Mouse (Mus musculus) macrophage (primary cell): Measurements from ENCODE around the gene Rtraf. TPM values are rescaled to one million over a fixed set of nuclear protein-coding genes. Genes with fewer than 3 reads are reported as not detected.

Experiments used
- H3K27ac ChIP-seq: fragments of 350-480 bp; formaldehyde crosslinking; 2 replicates; pipeline ENCODE4 v1.9.0; 2021
- H3K36me3 ChIP-seq: fragments of 350-480 bp; formaldehyde crosslinking; 2 replicates; pipeline ENCODE4 v1.9.0; 2021; ENCODE audit errors: inconsistent target
- H3K4me3 ChIP-seq: fragments of 350-480 bp; formaldehyde crosslinking; 2 replicates; pipeline ENCODE4 v1.9.0; 2021; ENCODE audit errors: inconsistent target
- H3K79me2 ChIP-seq: fragments of 350-480 bp; formaldehyde crosslinking; 2 replicates; pipeline ENCODE4 v1.9.0; 2021; ENCODE audit errors: inconsistent target
- WGBS: methylation state at CpG from one replicate; pipeline ENCODE4 v1.1.7; 2026; ENCODE audit warnings: inconsistent platforms; ENCODE audit not compliant: missing documents; 5-methylcytosine and 5-hydroxymethylcytosine counted together
- polyA plus RNA-seq: library from polyadenylated mRNA; stranded (reverse); fragments of 250-400 nt; gene quantifications from 3 replicates; pipeline ENCODE4 v1.2.4, GENCODE M21; 2018; ENCODE audit warnings: inconsistent platforms

Rtraf gene
- polyA plus RNA-seq, 1 experiment from 2014 or later = 202 TPM

DNA sequence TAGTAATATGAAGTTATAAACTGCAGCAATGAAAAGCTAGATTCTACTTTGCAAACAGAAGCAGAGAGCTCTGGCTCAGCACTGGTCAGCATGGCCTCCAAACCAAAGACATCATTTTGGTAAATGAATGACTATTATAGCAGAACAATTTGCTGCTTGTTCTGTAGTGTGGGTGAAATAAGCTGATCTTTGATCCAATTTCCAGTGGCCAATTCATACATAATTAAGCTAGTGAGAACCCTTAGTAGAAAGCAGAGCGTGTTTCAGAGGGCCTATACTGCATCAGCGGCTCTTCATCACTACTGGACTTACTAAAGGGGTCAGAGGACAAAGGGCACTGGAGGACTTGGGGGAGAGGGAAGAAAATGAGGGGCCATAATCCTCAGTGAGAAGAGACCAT is 10.6 kb downstream of the Rtraf start:
- Histone ChIP-seq H3K79me2 (no peaks in the 10 kb centered on the region), H3K36me3 (peaks cover 48% of the 10 kb centered on the region), H3K27ac (no peak overlapping the region), H3K4me3 (no peak overlapping the region)
- WGBS = 94% methylated on average over 2 of the region's 2 CpGs

DNA sequence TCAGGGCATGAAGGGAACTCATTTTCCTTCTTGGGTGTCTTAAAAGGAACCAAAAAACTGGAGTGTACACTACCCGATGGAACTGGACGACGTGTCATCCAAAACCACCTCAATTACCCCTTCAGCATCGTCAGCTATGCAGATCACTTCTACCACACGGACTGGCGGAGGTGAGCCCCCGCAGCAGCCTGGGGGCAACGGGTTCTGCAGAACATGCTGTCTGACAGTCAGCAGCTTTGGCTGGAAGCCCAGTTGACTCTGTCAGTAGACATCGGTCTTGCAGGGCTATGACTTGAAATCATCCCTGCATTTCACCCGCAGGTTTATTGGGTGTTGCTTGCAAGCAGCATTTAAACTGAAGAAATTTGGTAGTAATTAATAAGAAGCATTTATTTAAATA is 13.7 kb downstream of the Rtraf start:
- WGBS = 87% methylated on average over 10 of the region's 10 CpGs
- Histone ChIP-seq H3K79me2 (no peaks in the 10 kb centered on the region), H3K4me3 (no peak overlapping the region), H3K27ac (no peak overlapping the region), H3K36me3 (peaks cover 25% of the 10 kb centered on the region)

DNA sequence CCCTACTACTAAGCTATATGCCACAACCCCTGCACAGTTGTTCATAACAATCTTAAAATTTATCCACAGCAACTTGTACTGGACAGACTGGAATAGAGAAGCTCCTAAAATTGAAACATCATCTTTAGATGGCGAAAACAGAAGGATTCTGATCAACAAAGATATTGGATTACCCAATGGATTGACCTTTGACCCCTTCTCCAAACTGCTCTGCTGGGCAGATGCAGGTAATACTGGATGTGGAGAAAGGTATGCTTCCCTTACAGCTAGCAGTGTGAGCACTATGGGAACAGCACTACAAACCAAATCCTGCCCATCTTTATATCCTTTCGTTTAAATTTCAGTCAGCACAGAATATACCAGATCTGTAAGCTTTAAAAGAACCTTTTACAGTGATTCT is 15.8 kb downstream of the Rtraf start:
- WGBS = 100% methylated on average over 1 of the region's 2 CpGs
- Histone ChIP-seq H3K27ac (no peak overlapping the region), H3K4me3 (no peak overlapping the region), H3K36me3 (peaks cover 12% of the 10 kb centered on the region), H3K79me2 (no peaks in the 10 kb centered on the region)

DNA sequence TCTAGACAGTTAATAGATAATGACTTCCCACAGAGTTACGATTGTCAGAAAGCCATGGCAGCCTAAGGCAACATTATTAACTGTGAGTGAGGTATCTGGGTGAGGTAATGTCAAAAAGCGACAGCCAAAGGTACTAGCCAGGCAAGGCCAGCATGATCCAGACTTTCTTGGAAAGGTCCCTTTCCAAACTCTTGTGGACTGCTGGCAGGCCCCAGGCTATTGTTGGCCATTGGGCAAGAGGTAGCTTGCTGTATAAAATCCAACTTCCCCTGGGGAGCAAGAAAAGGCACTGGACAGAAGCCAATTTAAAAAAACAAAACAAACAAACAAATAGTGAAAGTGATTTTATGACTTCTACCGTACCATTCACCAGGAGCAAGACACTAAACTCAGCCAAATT is 16.3 kb downstream of the Rtraf start:
- Histone ChIP-seq H3K79me2 (no peaks in the 10 kb centered on the region), H3K36me3 (peaks cover 6% of the 10 kb centered on the region; the same call in 1 of the 2 replicates), H3K4me3 (no peak overlapping the region), H3K27ac (no peak overlapping the region)
- 98% methylated on average over 3 of the region's 3 CpGs for WGBS

DNA sequence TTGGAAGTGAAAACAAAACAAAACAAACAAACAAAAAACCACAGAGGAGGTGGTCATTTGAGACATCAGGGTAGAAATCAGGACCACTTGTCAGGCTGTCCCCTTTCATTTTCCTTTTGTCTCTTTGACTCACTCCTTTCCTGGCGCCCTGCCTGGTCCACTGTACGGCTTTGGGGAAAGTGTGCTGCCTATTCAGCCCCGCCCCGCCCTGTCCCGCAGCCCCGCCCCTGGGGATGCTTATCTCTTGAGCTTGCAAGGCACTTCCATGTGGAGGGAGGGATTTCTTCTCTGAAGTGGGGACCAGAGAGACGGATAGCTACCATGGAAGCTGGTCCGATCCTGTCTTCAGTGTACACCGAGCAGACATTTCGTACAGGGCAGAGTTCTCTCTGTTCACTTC is 20.0 kb downstream of the Rtraf start:
- H3K36me3 ChIP-seq = no peaks in the 10 kb centered on the region
- WGBS = 51% methylated on average over 10 of the region's 10 CpGs
- no peak overlapping the region for H3K27ac ChIP-seq
- no peaks in the 10 kb centered on the region for H3K79me2 ChIP-seq
- no peak overlapping the region for H3K4me3 ChIP-seq

DNA sequence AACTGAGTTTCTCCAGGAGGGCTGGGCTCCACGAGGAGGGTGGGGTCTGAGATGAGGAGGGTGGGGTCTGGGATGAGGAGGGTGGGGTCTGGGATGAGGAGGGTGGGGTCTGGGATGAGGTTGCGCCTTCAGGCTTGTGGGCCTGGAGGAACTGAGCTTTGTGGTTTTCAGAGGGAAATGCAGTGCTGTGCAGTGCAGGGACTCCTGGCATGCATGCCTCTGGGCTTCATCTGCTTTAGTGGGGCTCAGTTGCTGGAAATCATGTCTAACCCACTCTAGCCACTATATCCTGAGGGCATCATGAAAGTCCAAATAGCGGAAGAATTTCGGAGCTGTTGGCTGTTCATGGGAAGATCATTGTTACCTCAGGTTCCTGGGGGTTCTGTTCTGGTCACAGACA is 20.4 kb downstream of the Rtraf start:
- no peaks in the 10 kb centered on the region for H3K36me3 ChIP-seq
- no peak overlapping the region for H3K27ac ChIP-seq
- no peak overlapping the region for H3K4me3 ChIP-seq
- WGBS = 32% methylated on average over 4 of the region's 4 CpGs
- H3K79me2 ChIP-seq = no peaks in the 10 kb centered on the region

DNA sequence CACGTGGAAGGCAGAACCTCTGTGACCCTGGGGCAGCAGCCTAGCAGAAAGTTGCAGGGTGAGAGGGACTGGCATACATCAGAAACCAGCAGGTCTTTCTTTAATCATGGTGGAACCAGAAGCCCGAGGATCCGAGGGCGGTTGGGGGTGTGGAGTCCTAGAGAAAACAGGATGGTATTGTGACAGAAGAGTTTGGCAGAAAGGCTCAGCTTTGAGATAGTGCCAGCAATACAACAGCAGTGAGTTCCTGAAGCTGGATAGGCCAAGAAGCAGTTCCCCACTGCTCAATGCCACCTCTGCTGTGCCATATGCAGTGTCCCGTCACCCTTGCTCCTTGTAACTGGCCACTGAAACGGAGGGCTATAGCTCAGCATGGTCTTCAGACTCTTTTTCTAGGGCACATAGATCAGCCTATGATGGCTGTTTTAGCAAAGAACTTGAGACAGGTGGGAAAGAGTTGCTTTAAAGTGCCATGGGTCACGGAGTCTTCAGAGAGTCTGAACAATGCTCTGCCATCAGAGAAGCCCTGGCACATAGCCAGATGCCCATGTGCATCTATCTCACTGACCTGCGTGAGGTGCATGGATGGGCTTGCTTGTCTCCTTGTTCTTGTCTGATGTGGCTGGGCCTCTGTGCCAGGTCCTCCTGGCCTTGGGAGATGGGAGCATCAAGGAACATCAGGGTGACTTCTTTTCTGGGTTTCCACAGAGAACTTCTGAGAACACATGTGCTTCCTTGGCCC is 22.0 kb downstream of the Rtraf start:
- Histone ChIP-seq H3K36me3 (no peaks in the 10 kb centered on the region), H3K4me3 (no peak overlapping the region)
- WGBS = 95% methylated on average over 8 of the region's 8 CpGs

DNA sequence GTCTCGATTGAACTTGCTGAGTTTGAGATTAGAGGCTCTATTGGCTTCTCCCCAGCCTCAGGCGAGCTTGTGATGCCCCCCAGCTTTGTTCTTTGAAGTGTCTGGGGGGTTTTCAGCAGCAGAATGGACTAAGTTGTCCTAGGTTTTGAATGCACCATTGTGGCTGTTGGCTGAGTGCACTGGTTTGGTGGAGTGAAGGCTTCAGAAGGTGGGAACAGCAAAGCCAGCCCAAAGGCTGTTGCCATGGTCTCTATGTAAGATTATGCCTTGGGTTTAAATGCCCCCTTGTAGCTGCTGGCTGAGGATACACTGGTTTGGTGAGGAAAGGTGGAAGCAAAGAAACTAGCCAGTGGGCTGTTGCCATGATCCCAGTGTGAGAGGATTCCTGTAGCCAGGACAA is 23.1 kb downstream of the Rtraf start:
- 41% methylated on average over 2 of the region's 2 CpGs for WGBS
- H3K79me2 ChIP-seq = no peaks in the 10 kb centered on the region
- no peaks in the 10 kb centered on the region for H3K36me3 ChIP-seq
- H3K27ac ChIP-seq = no peak overlapping the region
- H3K4me3 ChIP-seq = no peak overlapping the region

More for the DNA sequence above, 22.0 kb downstream of the Rtraf start:
- H3K27ac ChIP-seq = no peak overlapping the region
- H3K79me2 ChIP-seq = no peaks in the 10 kb centered on the region

DNA sequence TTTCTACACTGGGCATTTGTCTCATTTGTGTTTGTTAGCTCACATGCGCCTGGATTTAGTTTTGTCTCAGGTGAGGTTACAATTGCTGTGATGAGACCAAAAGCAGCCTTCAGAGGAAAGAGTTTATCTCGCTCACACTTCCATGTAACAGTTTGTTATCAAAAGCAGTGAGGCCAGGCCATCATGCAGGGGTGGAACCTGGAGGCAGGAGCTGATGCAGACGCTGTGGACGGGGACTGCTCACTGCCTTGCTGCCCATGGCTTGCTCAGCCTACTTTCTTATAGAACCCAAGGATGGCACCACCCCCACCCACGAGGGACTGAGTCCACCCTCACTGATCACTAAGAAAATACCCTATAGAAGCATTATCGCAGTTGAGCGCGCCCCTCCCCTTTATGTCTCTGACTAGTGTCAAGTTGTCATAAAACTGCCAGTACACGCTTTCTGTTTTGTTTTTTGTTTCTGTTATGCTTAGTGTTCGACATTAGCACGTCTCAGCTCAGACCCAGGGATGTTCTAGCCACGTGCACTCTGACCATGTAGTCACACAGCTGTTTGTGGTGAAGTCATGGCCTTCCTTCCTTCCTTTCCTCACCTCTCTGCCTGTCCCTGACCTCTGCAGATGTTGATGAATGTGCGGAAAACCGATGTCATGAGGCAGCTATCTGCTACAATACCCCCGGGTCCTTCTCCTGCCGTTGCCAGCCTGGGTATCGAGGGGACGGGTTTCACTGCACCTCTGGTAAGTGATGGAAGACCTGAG is 26.9 kb downstream of the Rtraf start:
- 50% methylated on average over 18 of the region's 18 CpGs for WGBS
- Histone ChIP-seq H3K36me3 (no peaks in the 10 kb centered on the region), H3K79me2 (no peaks in the 10 kb centered on the region), H3K27ac (no peak overlapping the region), H3K4me3 (no peak overlapping the region)

DNA sequence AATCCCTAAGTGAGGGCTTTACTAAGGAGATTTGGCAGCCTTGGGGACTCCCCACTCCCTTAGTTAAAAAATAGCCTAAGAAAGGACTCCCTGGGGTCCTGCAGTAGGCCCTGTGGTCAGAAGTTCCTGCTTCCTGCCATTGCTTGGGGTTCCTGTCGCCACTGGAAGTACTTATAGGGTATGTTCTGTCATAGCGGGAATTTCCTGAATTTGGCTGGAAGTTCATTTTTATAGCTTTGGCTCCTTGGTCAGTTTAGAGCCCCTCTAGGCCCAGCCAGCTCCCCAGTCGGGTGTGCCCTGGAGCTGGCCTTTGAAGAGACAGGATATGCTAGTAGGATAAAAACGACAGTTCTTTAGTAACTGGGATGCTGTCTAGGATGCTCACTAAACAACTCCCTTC is 28.7 kb downstream of the Rtraf start:
- no peak overlapping the region for H3K4me3 ChIP-seq
- no peaks in the 10 kb centered on the region for H3K79me2 ChIP-seq
- WGBS = 76% methylated on average over 4 of the region's 4 CpGs
- H3K36me3 ChIP-seq = no peaks in the 10 kb centered on the region
- H3K27ac ChIP-seq = no peak overlapping the region

DNA sequence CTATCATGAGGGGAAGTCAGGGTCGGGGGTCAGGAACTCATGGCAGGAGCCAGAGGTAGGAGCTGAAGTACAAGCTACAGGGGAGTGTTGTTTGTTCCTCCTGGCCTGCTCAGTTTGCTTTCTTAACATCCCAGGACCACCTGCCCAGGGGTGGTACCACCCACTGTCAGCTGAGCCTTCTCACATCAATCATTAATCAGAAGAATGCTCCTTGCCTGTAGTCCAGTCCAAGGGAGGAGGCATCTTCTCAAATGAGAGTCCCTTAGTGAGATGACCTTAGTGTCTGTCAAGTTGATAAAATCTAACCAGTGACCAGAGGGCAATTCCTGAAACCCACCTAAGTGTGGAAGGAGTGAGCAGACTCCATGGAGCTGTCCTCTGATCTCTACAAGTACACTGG is 35.2 kb downstream of the Rtraf start:
- Histone ChIP-seq H3K4me3 (no peak overlapping the region), H3K27ac (no peak overlapping the region), H3K79me2 (no peaks in the 10 kb centered on the region), H3K36me3 (no peaks in the 10 kb centered on the region)
- 67% methylated on average over 1 of the region's 1 CpGs for WGBS

DNA sequence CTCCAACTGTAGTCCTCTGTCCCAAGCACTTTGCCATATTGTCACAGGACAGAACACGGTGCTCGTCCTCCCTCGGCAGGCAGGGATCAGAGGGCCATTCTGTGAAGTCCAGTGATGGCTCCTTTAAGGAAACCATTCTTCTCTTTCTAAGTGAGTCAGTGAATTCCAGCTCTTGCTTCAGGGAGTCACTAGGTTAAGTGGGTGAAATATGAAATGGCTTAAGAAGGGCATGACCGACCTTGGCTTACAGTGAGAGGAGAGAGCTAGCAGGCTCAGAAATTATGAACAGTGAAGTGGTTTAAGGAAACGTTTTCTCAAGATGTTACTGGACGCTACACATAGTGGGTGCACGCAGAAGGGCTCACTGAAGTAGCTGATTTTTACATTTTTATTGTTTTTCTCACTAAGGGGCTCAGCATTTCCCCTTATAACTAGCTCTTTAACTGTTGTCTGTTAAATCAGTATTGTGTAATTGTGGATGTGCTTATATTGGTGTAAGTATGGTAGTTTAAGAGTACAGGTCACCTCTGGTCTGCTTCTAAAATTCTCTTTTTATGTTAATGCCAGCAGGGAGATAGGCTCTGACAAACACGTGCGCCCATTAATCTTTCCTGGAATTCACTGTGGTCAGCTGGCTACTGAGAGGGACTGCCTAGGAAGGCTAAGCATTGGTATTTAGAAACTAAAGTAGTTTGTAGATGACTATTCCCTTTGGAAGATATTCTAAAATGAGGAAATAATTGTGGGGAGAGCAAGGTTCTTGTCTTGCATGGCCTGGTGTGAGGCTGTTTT is 37.6 kb downstream of the Rtraf start:
- no peak overlapping the region for H3K4me3 ChIP-seq
- no peaks in the 10 kb centered on the region for H3K36me3 ChIP-seq
- 95% methylated on average over 9 of the region's 9 CpGs for WGBS
- no peak overlapping the region for H3K27ac ChIP-seq
- no peaks in the 10 kb centered on the region for H3K79me2 ChIP-seq

DNA sequence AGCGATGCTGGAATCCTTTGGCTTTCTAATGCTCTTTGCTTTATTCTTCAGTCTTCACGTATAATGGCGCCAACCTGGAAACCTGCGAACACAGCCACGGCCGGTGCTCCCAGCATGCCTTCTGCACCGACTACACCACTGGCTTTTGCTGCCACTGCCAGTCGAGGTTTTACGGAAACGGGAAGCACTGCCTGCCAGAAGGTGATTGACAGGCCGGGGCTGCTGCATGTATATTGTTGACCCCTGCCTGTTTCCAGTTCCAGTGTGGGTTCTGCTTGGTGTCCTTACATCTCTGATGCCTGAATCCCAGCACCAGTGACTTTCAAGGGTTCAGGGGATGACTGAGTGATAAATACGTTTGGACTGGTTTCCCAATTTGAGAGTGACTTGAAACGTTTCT is 45.7 kb downstream of the Rtraf start:
- no peak overlapping the region for H3K4me3 ChIP-seq
- 63% methylated on average over 13 of the region's 13 CpGs for WGBS
- H3K79me2 ChIP-seq = no peaks in the 10 kb centered on the region
- H3K27ac ChIP-seq = peak overlapping the region; percentile 46
- no peaks in the 10 kb centered on the region for H3K36me3 ChIP-seq

DNA sequence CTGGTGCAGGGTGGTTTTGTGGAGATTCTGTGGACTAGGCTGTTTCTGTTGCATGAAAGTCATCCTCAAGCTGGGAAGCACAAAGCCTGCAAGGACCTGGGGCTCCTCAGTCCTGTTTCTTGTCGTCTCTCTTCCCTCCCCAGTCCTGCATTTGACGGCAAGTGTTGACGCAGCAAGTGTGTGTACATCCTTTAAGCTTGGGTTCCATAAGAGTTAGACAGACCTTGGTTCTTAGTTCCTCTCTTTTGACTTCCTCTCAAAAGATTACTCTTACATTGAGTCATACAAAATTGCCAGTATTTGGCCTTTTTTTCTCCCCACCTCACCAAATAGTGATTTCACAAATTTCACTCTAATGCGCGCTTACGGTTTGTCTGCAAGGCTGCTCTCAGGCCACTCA is 46.3 kb downstream of the Rtraf start:
- Histone ChIP-seq H3K79me2 (no peaks in the 10 kb centered on the region), H3K4me3 (no peak overlapping the region), H3K36me3 (no peaks in the 10 kb centered on the region), H3K27ac (peak overlapping the region; percentile 46)
- whole genome bisulfite sequencing = 46% methylated on average over 6 of the region's 6 CpGs

DNA sequence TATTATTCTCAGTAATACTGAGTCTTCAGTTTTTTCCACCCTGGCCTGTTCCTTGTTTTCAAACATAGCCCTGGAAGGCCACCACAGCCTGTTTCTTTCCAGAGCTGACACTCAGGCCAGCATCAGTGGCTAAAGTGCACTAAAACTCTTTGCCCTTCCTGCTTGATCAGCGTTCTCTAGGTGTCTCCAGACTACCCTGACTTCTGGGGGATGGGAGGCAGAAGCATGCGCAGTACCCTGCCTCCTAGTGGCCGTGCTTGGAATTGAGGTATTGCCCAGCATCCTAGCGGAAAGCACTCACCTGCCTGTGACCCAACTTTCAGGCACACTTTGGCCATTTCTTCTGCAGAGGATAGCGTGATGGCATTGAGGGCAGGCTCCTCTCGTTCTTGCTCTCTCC is 46.7 kb downstream of the Rtraf start:
- no peak overlapping the region for H3K4me3 ChIP-seq
- no peaks in the 10 kb centered on the region for H3K79me2 ChIP-seq
- no peaks in the 10 kb centered on the region for H3K36me3 ChIP-seq
- 77% methylated on average over 6 of the region's 6 CpGs for WGBS
- peak overlapping the region; percentile 46 for H3K27ac ChIP-seq
